Mouse (Mus musculus): Measurements from ENCODE around the gene Timm44.

DNA sequence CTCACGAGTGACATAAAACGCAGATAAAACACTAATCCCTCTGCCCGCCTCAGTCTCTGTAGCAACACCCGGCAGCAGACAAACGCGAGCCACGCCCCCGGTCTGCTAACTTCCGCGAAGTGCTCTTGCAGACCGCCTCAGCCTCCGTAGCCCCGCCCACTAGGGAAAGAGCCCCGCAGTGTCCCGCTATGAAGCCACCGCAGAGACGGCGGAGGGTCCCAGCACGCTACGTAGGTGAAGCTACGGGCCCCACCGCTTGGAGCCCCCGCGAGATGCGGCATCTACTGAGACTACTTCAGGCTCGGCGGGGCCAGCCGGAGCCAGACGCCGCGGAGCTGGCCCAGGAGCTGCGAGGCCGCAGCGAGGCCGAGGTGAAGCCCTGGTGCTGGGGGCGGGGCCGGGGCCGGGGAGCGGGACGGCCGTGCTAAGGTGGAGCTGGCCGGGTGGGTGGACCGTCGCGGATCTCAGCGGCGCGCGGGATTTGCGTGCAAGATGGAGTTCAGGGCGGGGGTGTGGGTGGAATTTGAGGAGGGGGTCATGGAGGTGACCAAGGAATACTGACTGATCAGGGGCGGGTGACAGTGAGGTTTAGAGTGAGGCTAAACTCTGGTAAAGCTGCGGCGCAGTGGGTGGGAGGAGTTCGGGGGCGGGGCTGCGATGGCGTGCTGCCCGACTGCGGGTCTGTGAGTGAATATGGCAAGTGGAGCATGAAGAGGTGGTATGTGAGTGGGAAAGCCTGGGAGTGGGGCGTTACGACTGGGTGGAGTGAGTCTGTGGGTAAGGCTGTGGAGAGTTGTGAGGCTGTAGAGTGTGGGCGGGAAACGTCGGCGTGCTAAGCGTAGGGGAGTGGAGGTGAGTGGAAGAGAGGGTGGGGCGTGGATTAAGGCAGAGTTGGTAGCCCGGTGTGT, 22.5 kb downstream of the Timm44 start, which contains the start of gene Snapc2:
- no peak for TF ChIP-seq ZC3H11A (IDR thresholded peaks at IDR 0.05; ENCODE audit: borderline replicate concordance, low read depth, low read length)
- no peak for TF ChIP-seq MAFK (IDR thresholded peaks at IDR 0.05; ENCODE audit: insufficient read depth, low read depth, low read length)
- TF ChIP-seq HCFC1 (IDR thresholded peaks at IDR 0.05; ENCODE audit: borderline replicate concordance, insufficient read depth, low read length): 0 out of 2 replicates have a peak, but pooled peaks have one; percentile 12
